Mouse (Mus musculus): ENCODE data around the gene Adad2. TPM values are rescaled to one million over a fixed set of nuclear protein-coding genes. Genes with fewer than 3 reads are reported as not detected.

Gene Adad2
- polyA plus RNA-seq, 2 experiments: 0.38 TPM; not detected in 1

DNA sequence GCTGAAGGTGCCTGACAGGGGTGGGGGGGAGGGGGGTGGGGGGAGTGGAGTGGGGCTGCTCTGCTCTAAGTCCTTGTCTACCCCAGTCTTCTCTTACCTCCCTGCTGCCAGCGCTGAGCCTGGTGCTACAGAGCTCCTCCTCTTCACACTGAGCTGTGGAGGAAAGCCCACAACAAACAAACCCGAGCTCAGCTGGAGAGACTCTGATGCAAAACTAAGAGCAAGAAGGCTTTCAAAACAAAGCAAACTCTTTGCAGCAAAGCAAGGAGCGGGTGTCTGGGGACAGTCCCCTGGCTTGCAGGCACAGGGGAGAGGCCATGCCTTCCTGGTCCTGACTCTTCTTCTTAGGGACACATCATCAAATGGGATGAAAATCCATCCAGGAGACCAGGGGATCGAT lies 42.7 kb upstream of the Adad2 start:
- DNase-seq (ENCODE audit: low spot score): no peak
- H3K27ac ChIP-seq (replicated peaks; ENCODE audit: low read depth, low read length): no peak overlapping the region
- H3K4me3 ChIP-seq (replicated peaks; ENCODE audit: low read length): no peak overlapping the region
- H3K4me2 ChIP-seq (replicated peaks; ENCODE audit: low read depth, low read length, severe bottlenecking): no peak overlapping the region
- TF ChIP-seq POLR2A (IDR thresholded peaks at IDR 0.05; ENCODE audit: borderline replicate concordance, extremely low read depth, insufficient read depth, insufficient read length): no peak
- H3K27me3 ChIP-seq (ENCODE audit: control insufficient read depth, insufficient read depth, low read length): no peaks in the 10 kb centered on the region
- 40% methylated on average over 4 of the region's 4 CpGs for WGBS
- no peaks in the 10 kb centered on the region for H3K9me3 ChIP-seq (ENCODE audit: control insufficient read depth, low read length)
- no peak overlapping the region for H3K9ac ChIP-seq (ENCODE audit: low read depth, low read length, severe bottlenecking)
- ATAC-seq (ENCODE audit: low FRiP score, low read depth): no peak
- peaks cover 7% of the 10 kb centered on the region; the same call in 1 of the 2 replicates for H3K4me1 ChIP-seq (ENCODE audit: control insufficient read depth, insufficient read depth, low read length)
- H3K36me3 ChIP-seq (ENCODE audit: control insufficient read depth, insufficient read depth, low read length): peaks cover 9% of the 10 kb centered on the region

DNA sequence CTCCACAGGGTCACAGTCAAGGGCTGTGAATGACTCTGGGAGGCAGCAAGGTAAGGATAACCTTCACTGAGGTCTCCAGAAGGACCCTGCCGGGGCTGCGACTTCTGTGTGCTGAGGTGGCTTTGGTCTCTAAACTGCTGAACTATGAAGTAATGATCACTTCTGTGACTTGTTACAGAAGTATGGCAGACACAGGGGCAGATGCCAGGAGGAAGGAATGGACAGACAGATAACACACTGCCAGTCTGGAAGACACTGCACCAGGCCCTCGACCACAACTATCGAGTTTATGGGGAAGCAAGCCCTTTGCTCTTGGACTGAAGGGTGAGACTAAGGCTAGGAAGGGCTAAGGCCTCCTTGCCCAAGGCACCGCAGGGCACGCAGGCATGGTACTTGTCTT lies 41.4 kb upstream of the Adad2 start:
- no peak overlapping the region for H3K9ac ChIP-seq (ENCODE audit: low read depth, low read length, severe bottlenecking)
- DNase-seq (ENCODE audit: low spot score) (no peak), ATAC-seq (ENCODE audit: low FRiP score, low read depth) (no peak)
- 0 out of 2 replicates have a peak, but pooled peaks cover 5% of the 10 kb centered on the region for H3K27me3 ChIP-seq (ENCODE audit: control insufficient read depth, insufficient read depth, low read length)
- no peaks in the 10 kb centered on the region for H3K9me3 ChIP-seq (ENCODE audit: control insufficient read depth, low read length)
- no peak overlapping the region for H3K27ac ChIP-seq (replicated peaks; ENCODE audit: low read depth, low read length)
- H3K36me3 ChIP-seq (ENCODE audit: control insufficient read depth, insufficient read depth, low read length): 0 out of 2 replicates have a peak, but pooled peaks cover 3% of the 10 kb centered on the region
- no peak overlapping the region for H3K4me2 ChIP-seq (replicated peaks; ENCODE audit: low read depth, low read length, severe bottlenecking)
- TF ChIP-seq POLR2A (IDR thresholded peaks at IDR 0.05; ENCODE audit: borderline replicate concordance, extremely low read depth, insufficient read depth, insufficient read length): no peak
- WGBS: 92% methylated on average over 6 of the region's 6 CpGs
- peaks cover 7% of the 10 kb centered on the region; the same call in 1 of the 2 replicates for H3K4me1 ChIP-seq (ENCODE audit: control insufficient read depth, insufficient read depth, low read length)
- H3K4me3 ChIP-seq (replicated peaks; ENCODE audit: low read length): no peak overlapping the region

DNA sequence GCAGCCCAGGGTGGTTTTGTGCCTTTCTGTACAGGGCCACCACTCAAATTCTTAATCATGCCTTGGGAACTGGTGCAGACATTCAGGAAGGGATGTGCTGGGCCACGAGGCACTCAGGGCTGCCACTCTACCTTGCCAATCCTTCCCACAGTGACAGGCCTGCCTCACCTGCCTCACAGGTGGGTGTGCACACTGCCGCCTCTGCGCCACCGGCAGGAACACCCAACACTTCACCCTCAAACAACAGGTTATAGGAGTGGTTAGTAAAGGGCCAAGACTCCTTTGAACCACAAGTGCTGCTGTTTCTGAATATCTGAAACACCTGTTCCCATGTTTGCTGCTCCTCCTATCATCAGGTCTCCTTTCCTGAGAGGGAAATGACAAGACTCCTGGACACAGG lies 40.1 kb upstream of the Adad2 start:
- no peak for DNase-seq (ENCODE audit: low spot score)
- Histone ChIP-seq H3K27ac (replicated peaks; ENCODE audit: low read depth, low read length) (no peak overlapping the region), H3K9ac (ENCODE audit: low read depth, low read length, severe bottlenecking) (no peak overlapping the region), H3K4me1 (ENCODE audit: control insufficient read depth, insufficient read depth, low read length) (peaks cover 7% of the 10 kb centered on the region; the same call in 1 of the 2 replicates), H3K36me3 (ENCODE audit: control insufficient read depth, insufficient read depth, low read length) (0 out of 2 replicates have a peak, but pooled peaks cover 3% of the 10 kb centered on the region), H3K4me3 (replicated peaks; ENCODE audit: low read length) (no peak overlapping the region), H3K27me3 (ENCODE audit: control insufficient read depth, insufficient read depth, low read length) (0 out of 2 replicates have a peak, but pooled peaks cover 6% of the 10 kb centered on the region), H3K4me2 (replicated peaks; ENCODE audit: low read depth, low read length, severe bottlenecking) (no peak overlapping the region), H3K9me3 (ENCODE audit: control insufficient read depth, low read length) (no peaks in the 10 kb centered on the region)
- TF ChIP-seq POLR2A (IDR thresholded peaks at IDR 0.05; ENCODE audit: borderline replicate concordance, extremely low read depth, insufficient read depth, insufficient read length): no peak
- no peak for ATAC-seq (ENCODE audit: low FRiP score, low read depth)
- 79% methylated on average over 4 of the region's 4 CpGs for WGBS

DNA sequence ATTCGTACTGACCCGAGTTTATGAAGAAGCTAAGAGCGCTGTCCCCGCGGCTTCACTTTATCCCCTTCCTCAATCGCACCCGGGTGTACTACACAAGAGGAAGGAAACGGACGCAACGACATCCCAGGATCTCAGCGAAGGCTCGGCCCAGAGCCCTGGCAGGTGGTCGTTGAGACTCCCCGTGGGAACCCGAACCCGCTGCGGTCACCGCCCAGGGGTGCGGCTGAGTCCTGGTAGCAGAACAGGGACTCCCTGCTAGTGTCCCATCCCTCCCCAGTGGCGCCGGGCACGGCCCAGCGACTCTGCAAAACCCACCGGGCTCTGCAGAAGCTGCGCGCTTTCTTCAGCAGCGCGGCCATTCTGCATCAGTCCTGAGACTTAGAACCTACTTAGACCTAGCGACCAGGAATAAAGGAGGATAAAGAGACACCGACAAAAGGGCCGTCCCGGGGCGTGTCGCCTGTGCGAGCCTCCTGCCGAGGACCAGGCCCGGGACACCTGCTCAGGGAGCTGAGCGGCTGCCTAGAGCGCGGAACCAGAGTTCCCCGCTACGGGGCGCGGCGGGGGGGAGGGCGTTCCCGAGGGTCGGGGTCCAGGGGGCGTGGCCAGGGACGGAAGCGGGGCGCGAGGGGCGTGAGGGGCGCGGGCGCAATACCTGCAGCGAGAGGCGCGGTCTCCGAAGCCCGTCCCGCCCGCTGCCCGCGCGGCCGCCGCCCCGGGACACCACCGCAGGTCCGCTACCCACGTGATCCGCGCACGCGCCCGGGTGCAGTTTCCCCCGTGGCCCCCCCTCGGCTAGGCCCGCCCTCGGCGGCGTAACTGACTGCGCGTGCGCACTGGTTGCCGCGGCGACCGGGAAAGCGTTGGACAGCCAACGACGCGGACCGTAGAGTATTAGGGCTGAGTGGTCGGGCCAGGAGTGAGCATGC lies 37.8 kb upstream of the Adad2 start, which contains the start of the genes Hsdl1 and Dnaaf1:
TSS of gene Hsdl1 (minus strand) at position 747 of the 929 bp plus-strand sequence.
TSS of gene Dnaaf1 (plus strand) at position 799 of the 929 bp plus-strand sequence.
- Histone ChIP-seq H3K9ac (ENCODE audit: low read depth, low read length, severe bottlenecking) (peak within 1 kb of the TSS; percentile 65), H3K4me1 (ENCODE audit: control insufficient read depth, insufficient read depth, low read length) (peaks cover 7% of the 10 kb centered on the region; the same call in 1 of the 2 replicates), H3K4me2 (replicated peaks; ENCODE audit: low read depth, low read length, severe bottlenecking) (peak within 1 kb of the TSS; percentile 91), H3K27ac (replicated peaks; ENCODE audit: low read depth, low read length) (no peak within 1 kb of the TSS), H3K36me3 (ENCODE audit: control insufficient read depth, insufficient read depth, low read length) (no peaks in the 10 kb centered on the region), H3K9me3 (ENCODE audit: control insufficient read depth, low read length) (no peaks in the 10 kb centered on the region), H3K27me3 (ENCODE audit: control insufficient read depth, insufficient read depth, low read length) (0 out of 2 replicates have a peak, but pooled peaks cover 6% of the 10 kb centered on the region), H3K4me3 (replicated peaks; ENCODE audit: low read length) (peak within 1 kb of the TSS; percentile 76)
- DNase-seq (ENCODE audit: low spot score): peak; percentile 85
- ATAC-seq (ENCODE audit: low FRiP score, low read depth): peak; percentile 91
- 0 out of 2 replicates have a peak, but pooled peaks have one; percentile 38 for TF ChIP-seq POLR2A (IDR thresholded peaks at IDR 0.05; ENCODE audit: borderline replicate concordance, extremely low read depth, insufficient read depth, insufficient read length)
- under 1% methylated on average over 49 of the region's 97 CpGs for WGBS

DNA sequence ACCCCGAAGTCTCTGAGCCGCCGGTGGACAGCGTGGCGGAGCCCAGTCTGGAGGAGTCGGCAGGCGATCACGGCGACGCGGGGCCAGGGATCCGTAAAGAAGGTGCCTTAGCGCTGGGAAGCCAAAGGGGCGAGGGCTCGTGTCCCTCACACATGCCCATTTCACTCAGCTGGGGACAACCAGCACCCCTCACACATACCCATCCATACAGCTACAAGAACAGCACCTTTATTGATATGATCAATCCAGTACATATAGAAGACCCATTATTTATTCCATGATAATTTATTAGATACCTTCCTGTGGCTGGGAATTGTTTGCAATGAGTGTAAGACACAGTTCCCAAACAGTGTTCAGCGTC lies 37.2 kb upstream of the Adad2 start:
- Histone ChIP-seq H3K9me3 (ENCODE audit: control insufficient read depth, low read length) (no peaks in the 10 kb centered on the region), H3K4me3 (replicated peaks; ENCODE audit: low read length) (peak overlapping the region; percentile 76), H3K27me3 (ENCODE audit: control insufficient read depth, insufficient read depth, low read length) (0 out of 2 replicates have a peak, but pooled peaks cover 6% of the 10 kb centered on the region), H3K36me3 (ENCODE audit: control insufficient read depth, insufficient read depth, low read length) (no peaks in the 10 kb centered on the region), H3K27ac (replicated peaks; ENCODE audit: low read depth, low read length) (no peak overlapping the region), H3K9ac (ENCODE audit: low read depth, low read length, severe bottlenecking) (peak overlapping the region; percentile 8; the same call in 1 of the 2 replicates), H3K4me2 (replicated peaks; ENCODE audit: low read depth, low read length, severe bottlenecking) (peak overlapping the region; percentile 91), H3K4me1 (ENCODE audit: control insufficient read depth, insufficient read depth, low read length) (peaks cover 7% of the 10 kb centered on the region; the same call in 1 of the 2 replicates)
- WGBS: 5% methylated on average over 16 of the region's 16 CpGs
- ATAC-seq (ENCODE audit: low FRiP score, low read depth): 0 out of 2 replicates have a peak, but pooled peaks have one; percentile 1
- no peak for TF ChIP-seq POLR2A (IDR thresholded peaks at IDR 0.05; ENCODE audit: borderline replicate concordance, extremely low read depth, insufficient read depth, insufficient read length)
- DNase-seq (ENCODE audit: low spot score): no peak

All from limb, embryonic 14.5 days (tissue).